Mouse (Mus musculus) induced T-regulatory cell, adult 2 months (primary cell): ENCODE data around the gene Lmod1.

ENCODE experiments used
- DNase-seq: peaks from one replicate; pipeline ENCODE4 v3.0.0-alpha.2; 2012; ENCODE audit warnings: low read depth

Lmod1 gene

GRCm38 (mm10) chr1:135412130-135412529 is 87.5 kb downstream of the Lmod1 start:
- DNase-seq: no peak

DNA sequence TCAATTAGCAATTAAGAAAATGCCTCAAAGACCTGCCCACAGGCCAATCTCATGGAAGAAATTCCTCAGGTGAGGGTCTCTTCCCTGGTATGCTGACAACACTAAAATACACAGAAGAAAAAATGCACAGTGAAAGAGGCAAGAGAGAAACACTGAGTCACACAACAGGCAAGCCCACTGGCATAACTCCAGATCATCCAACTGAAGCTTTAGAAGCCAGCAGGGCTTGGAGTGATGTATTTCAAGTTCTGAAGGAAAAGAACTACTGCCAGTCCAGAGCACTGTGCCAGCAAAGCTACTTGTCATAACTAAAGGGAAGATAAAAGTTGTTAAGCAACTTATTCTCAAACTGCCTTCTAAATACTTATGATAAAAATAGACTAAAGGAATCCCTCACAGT is 89.4 kb downstream of the Lmod1 start:
- no peak for DNase-seq
